Mouse (Mus musculus) CD4-positive, CD25-positive, alpha-beta regulatory T cell, adult 9 weeks (primary cell): ENCODE results near the gene Ifna2. TPM values are rescaled to one million over a fixed set of nuclear protein-coding genes. Genes with fewer than 3 reads are reported as not detected.

Source experiments
- polyA plus RNA-seq: library from polyadenylated mRNA; unstranded; fragments of 100-300 nt; shearing (Covaris generic); gene quantifications from one replicate; pipeline ENCODE4 v1.2.1, GENCODE M21; 2017

The Ifna2 gene
- polyA plus RNA-seq = not detected

GRCm38 (mm10) chr4:88683812-88684211 is at the start of gene Ifna2:
Gene Ifna2, minus strand, starts transcription at chr4:88683912.

DNA sequence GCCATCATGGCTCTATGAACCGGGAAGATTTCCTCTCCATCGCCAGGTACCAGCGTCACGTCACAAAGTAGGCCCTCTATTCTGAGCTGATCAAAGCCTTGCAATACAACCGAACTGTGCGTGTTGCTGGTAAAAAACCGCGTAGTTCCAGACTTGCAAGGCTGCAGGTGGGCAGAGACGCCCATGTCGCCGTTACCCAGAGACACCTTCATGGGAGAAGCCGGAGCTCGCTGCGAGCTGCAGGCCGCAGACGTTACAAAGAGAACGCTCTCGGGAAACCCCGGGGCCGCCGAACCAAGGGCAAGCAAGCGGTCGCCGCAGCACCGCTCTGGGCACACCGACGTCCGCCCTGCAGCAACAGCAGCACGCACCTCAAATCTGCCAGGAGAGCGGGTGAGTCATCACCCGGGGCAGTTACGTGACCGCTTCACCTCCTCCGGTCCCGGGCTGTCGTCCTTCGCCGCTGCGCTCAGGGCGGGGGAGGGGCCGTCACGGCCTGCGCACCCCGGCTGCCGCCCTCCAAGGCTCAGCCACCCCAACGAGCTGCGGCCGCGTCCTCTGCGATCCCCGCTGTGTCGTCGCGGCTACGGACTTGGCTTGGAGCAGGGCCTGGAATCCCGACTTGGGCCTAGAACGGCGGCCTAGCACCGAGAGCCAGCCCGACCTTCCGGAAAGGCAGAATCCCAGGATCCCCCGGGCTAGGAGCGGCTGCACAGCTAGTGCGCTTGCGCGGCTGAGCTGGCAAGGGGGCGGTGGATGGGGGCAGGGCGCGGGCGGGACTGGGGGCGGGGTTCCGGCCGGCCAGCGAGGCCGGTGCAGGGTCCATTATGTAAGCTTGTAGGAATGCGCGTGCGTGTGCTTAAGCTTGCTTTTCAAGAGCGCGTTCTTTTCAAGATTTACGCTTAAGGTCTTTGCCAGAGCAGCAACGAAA is 38.3 kb upstream of the Ifna2 start, which contains the start of the genes Gm26566 and Klhl9:
TSS of gene Gm26566 (plus strand) at position 15 of the 931 bp plus-strand sequence.
TSS of gene Klhl9 (minus strand) at position 675 of the 931 bp plus-strand sequence.

DNA sequence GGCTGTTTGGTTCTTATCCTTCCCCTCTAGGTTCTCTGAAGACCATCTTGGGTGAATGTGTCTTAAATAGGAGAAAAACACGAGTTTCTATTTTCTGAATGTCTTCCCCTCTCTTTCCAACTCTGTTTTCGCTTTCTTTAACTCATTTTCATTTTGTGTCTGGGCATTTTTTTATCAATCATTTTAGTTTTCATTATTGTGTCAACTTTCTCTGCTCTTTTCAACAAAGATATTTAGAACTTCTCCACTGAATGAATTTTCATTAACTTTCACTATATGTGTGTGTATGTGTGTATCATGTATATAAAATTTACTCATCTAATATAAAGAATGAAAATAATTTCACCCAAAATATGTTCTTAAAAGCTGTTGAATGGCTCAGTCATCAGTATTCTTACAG is 7.5 kb upstream of the Ifna2 start, which contains the start of gene Ifnab:
TSS of gene Ifnab (minus strand) at position 101 of the 400 bp plus-strand sequence.

DNA sequence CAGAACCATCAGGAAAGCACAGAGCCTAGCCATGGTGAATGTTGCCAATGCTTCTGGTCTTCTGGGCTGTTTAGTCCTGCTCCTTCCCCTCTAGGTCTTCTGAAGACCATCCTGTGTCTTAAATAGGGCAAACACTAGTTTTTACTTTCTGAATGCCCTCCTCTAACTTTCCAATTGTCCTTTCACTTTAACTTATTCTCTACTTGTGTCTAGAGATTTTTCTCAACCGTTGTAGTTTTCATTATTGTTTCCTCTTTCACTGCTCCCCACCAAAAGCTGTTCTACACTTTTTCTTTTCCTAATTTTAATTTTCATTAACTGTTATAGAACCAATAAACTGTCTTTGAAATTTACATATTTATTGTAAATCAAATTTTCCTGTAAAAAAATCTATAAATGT is 6.9 kb downstream of the Ifna2 start, which contains the start of gene Ifna16:
TSS of gene Ifna16 (minus strand) at position 101 of the 400 bp plus-strand sequence.

GRCm38 (mm10) chr4:88644359-88644758 is 39.4 kb downstream of the Ifna2 start, which contains the start of gene Ifna13:
Gene Ifna13, minus strand, starts transcription at chr4:88644459.

DNA sequence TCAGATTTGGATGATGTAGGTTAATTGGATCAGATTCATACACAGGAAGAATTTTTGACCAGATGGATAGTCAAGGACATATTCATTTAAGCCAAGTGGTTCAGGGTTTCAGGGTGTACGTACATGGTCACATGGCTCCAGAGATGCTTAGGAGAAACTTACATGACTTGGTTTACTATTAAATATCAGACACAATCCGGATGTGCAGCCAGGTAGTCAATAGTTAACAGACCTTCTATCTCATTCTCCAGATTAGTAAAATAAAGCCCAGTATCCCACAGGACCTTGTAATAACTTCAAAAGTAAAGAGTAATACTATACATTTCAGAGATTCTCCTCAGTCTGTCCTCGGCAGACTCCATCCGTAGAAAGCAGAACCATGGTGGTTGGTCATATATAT is 49.4 kb downstream of the Ifna2 start, which contains the start of gene C87499:
TSS of gene C87499 (minus strand) at position 101 of the 400 bp plus-strand sequence.

Other genes with a start within 250 kb of the Ifna2 start
- 0.46 TPM for gene Hacd4, start 245.0 kb downstream of the Ifna2 start, polyA plus RNA-seq
- gene Ifnb1, start 161.1 kb downstream of the Ifna2 start, polyA plus RNA-seq = not detected
- gene Ifna15, start 125.7 kb downstream of the Ifna2 start, polyA plus RNA-seq = not detected
- gene Ifna14, start 112.1 kb downstream of the Ifna2 start, polyA plus RNA-seq = not detected
- gene Ifna9, start 91.5 kb downstream of the Ifna2 start, polyA plus RNA-seq = not detected
- not detected for gene Ifna12, start 80.5 kb downstream of the Ifna2 start, polyA plus RNA-seq
- gene C87499, start 49.5 kb downstream of the Ifna2 start, polyA plus RNA-seq = not detected
- gene Ifna13, start 39.5 kb downstream of the Ifna2 start, polyA plus RNA-seq = not detected
- gene Ifna16, start 7.0 kb downstream of the Ifna2 start, polyA plus RNA-seq = not detected
- not detected for gene Ifnab, start 7.4 kb upstream of the Ifna2 start, polyA plus RNA-seq
- not detected for gene Gm26566, start 37.9 kb upstream of the Ifna2 start, polyA plus RNA-seq
- 13.5 TPM for gene Klhl9, start 38.6 kb upstream of the Ifna2 start, polyA plus RNA-seq
- not detected for gene Gm13271, start 71.0 kb upstream of the Ifna2 start, polyA plus RNA-seq
- not detected for gene Gm13283, start 76.2 kb upstream of the Ifna2 start, polyA plus RNA-seq
- not detected for gene Gm13290, start 89.9 kb upstream of the Ifna2 start, polyA plus RNA-seq
- gene Gm13289, start 93.0 kb upstream of the Ifna2 start, polyA plus RNA-seq = not detected
- not detected for gene Gm13272, start 95.9 kb upstream of the Ifna2 start, polyA plus RNA-seq
- gene Ifnz, start 98.2 kb upstream of the Ifna2 start, polyA plus RNA-seq = 0.32 TPM
- not detected for gene Gm13276, start 101.8 kb upstream of the Ifna2 start, polyA plus RNA-seq
- gene Gm13277, start 104.7 kb upstream of the Ifna2 start, polyA plus RNA-seq = not detected
- not detected for gene Gm13278, start 107.6 kb upstream of the Ifna2 start, polyA plus RNA-seq
- not detected for gene Gm13275, start 110.6 kb upstream of the Ifna2 start, polyA plus RNA-seq
- gene Gm13279, start 113.5 kb upstream of the Ifna2 start, polyA plus RNA-seq = not detected
- gene Gm13285, start 115.8 kb upstream of the Ifna2 start, polyA plus RNA-seq = 0.76 TPM
- not detected for gene Gm13287, start 119.3 kb upstream of the Ifna2 start, polyA plus RNA-seq
- not detected for gene Gm13288, start 121.6 kb upstream of the Ifna2 start, polyA plus RNA-seq
- not detected for gene Ifna7, start 132.3 kb upstream of the Ifna2 start, polyA plus RNA-seq
- not detected for gene Ifna11, start 136.0 kb upstream of the Ifna2 start, polyA plus RNA-seq
- gene Ifna6, start 143.5 kb upstream of the Ifna2 start, polyA plus RNA-seq = not detected
- not detected for gene Ifna5, start 151.6 kb upstream of the Ifna2 start, polyA plus RNA-seq
- not detected for gene Ifna4, start 157.9 kb upstream of the Ifna2 start, polyA plus RNA-seq
- not detected for gene Ifna1, start 166.2 kb upstream of the Ifna2 start, polyA plus RNA-seq
- gene Ifne, start 196.3 kb upstream of the Ifna2 start, polyA plus RNA-seq = not detected